Mouse (Mus musculus) lung, postnatal 0 days (tissue): ENCODE results near the gene Zbtb16.

Source experiments
- CTCF ChIP-seq: IDR thresholded peaks from 2 replicates; pipeline ENCODE4 v1.5.1; 2016; ENCODE audit warnings: antibody characterized with exemption, mild to moderate bottlenecking
- EP300 ChIP-seq: IDR thresholded peaks from 2 replicates; pipeline ENCODE4 v1.6.1; 2016; ENCODE audit warnings: antibody characterized with exemption, mild to moderate bottlenecking, control low read depth

GRCm38 (mm10) chr9:48812352-48812751, 23.7 kb downstream of the Zbtb16 start:
- no peak for TF ChIP-seq CTCF
- no peak for TF ChIP-seq EP300
